Mouse (Mus musculus) E14TG2a.4 (cell line): ENCODE results near the gene Trim3.

Experiments
- CTCF ChIP-seq: conservative IDR thresholded peaks from 2 replicates; pipeline ENCODE4 v1.5.1; 2014; ENCODE audit warnings: low read length
- NANOG ChIP-seq: IDR thresholded peaks from 2 replicates; pipeline ENCODE4 v1.6.1; 2014; ENCODE audit warnings: borderline replicate concordance, low read length, mixed read lengths
- POU5F1 ChIP-seq: IDR thresholded peaks from 2 replicates; pipeline ENCODE4 v1.6.1; 2014; ENCODE audit warnings: low read length, borderline replicate concordance

DNA sequence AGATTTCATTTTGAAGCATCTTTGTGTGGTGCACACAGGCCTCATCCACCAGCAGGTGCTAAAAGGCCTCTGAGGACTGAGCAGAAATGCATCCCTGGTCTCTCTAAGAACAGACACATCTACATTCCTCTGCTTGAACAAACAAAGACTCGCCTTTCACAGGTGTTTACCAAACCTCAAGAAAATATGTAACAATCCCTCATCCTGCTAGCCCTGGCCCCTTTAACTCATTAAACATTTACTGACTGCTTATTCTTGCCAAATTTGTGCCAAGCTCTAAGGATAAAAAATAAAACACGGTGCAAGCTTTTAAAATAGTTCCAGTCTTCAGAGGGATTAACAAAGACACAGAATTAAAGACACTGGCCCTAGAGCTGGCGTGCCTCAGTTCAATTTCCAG lies 13.7 kb downstream of the Trim3 start:
- no peak for TF ChIP-seq CTCF
- no peak for TF ChIP-seq NANOG
- TF ChIP-seq POU5F1 = no peak
